Mouse (Mus musculus): ENCODE measurements around the gene Ruvbl2. TPM values are rescaled to one million over a fixed set of nuclear protein-coding genes. Genes with fewer than 3 reads are reported as not detected.

Ruvbl2 gene
- polyA plus RNA-seq, 1 experiment from 2014 or later = 35.6 TPM

- Histone ChIP-seq H3K36me3 (ENCODE audit: control insufficient read depth, insufficient read depth) (no peaks in the 10 kb centered on the region), H3K4me2 (replicated peaks; ENCODE audit: low read depth) (peak within 1 kb of the TSS; percentile 94), H3K27me3 (replicated peaks; ENCODE audit: control insufficient read depth, insufficient read depth, low read length) (peaks cover 73% of the 10 kb centered on the region), H3K27ac (ENCODE audit: low read depth, low read length) (no peak within 1 kb of the TSS), H3K4me3 (ENCODE audit: low read depth, low read length) (peak within 1 kb of the TSS; percentile 58), H3K9me3 (ENCODE audit: control insufficient read depth) (no peaks in the 10 kb centered on the region), H3K9ac (ENCODE audit: low read depth, low read length) (peak within 1 kb of the TSS; percentile 34), H3K4me1 (replicated peaks; ENCODE audit: control insufficient read depth, insufficient read depth, low read length) (peaks cover 14% of the 10 kb centered on the region; the same call in 1 of the 2 replicates)
- peak; percentile 20; the same call in 1 of the 2 replicates for ATAC-seq
- TF ChIP-seq CTCF (IDR thresholded peaks at IDR 0.05; ENCODE audit: low read depth) = no peak
- 3% methylated on average over 44 of the region's 45 CpGs for WGBS
Observed at GRCm38 (mm10) chr7:45413113-45413863, 24.6 kb downstream of the Ruvbl2 start, which contains the start of gene Ntf5. Gene Ntf5, plus strand, starts transcription at chr7:45413695.

- Histone ChIP-seq H3K9me3 (ENCODE audit: control insufficient read depth) (no peaks in the 10 kb centered on the region), H3K4me1 (replicated peaks; ENCODE audit: control insufficient read depth, insufficient read depth, low read length) (peaks cover 14% of the 10 kb centered on the region; the same call in 1 of the 2 replicates), H3K36me3 (ENCODE audit: control insufficient read depth, insufficient read depth) (no peaks in the 10 kb centered on the region), H3K27ac (ENCODE audit: low read depth, low read length) (no peak overlapping the region), H3K27me3 (replicated peaks; ENCODE audit: control insufficient read depth, insufficient read depth, low read length) (peaks cover 79% of the 10 kb centered on the region), H3K4me3 (ENCODE audit: low read depth, low read length) (no peak overlapping the region), H3K4me2 (replicated peaks; ENCODE audit: low read depth) (no peak overlapping the region), H3K9ac (ENCODE audit: low read depth, low read length) (no peak overlapping the region)
- WGBS = 92% methylated on average over 2 of the region's 2 CpGs
- no peak for TF ChIP-seq CTCF (IDR thresholded peaks at IDR 0.05; ENCODE audit: low read depth)
- no peak for ATAC-seq
Observed at GRCm38 (mm10) chr7:45412421-45412820, 25.5 kb downstream of the Ruvbl2 start.

GRCm38 (mm10) chr7:45409497-45410163, 28.3 kb downstream of the Ruvbl2 start:
- no peaks in the 10 kb centered on the region for H3K9me3 ChIP-seq (ENCODE audit: control insufficient read depth)
- TF ChIP-seq CTCF (IDR thresholded peaks at IDR 0.05; ENCODE audit: low read depth) = no peak
- no peak for ATAC-seq
- no peak overlapping the region for H3K4me3 ChIP-seq (ENCODE audit: low read depth, low read length)
- H3K4me2 ChIP-seq (replicated peaks; ENCODE audit: low read depth) = no peak overlapping the region
- 88% methylated on average over 8 of the region's 8 CpGs for WGBS
- no peaks in the 10 kb centered on the region for H3K36me3 ChIP-seq (ENCODE audit: control insufficient read depth, insufficient read depth)
- no peak overlapping the region for H3K27ac ChIP-seq (ENCODE audit: low read depth, low read length)
- peaks cover 81% of the 10 kb centered on the region for H3K27me3 ChIP-seq (replicated peaks; ENCODE audit: control insufficient read depth, insufficient read depth, low read length)
- no peak overlapping the region for H3K9ac ChIP-seq (ENCODE audit: low read depth, low read length)
- H3K4me1 ChIP-seq (replicated peaks; ENCODE audit: control insufficient read depth, insufficient read depth, low read length) = peaks cover 12% of the 10 kb centered on the region; the same call in 1 of the 2 replicates

- no peak overlapping the region for H3K4me2 ChIP-seq (replicated peaks; ENCODE audit: low read depth)
- H3K4me3 ChIP-seq (ENCODE audit: low read depth, low read length) = no peak overlapping the region
- TF ChIP-seq CTCF (IDR thresholded peaks at IDR 0.05; ENCODE audit: low read depth) = no peak
- 88% methylated on average over 17 of the region's 17 CpGs for WGBS
- no peak overlapping the region for H3K27ac ChIP-seq (ENCODE audit: low read depth, low read length)
- peaks cover 74% of the 10 kb centered on the region for H3K27me3 ChIP-seq (replicated peaks; ENCODE audit: control insufficient read depth, insufficient read depth, low read length)
- H3K9me3 ChIP-seq (ENCODE audit: control insufficient read depth) = no peaks in the 10 kb centered on the region
- ATAC-seq = no peak
- H3K36me3 ChIP-seq (ENCODE audit: control insufficient read depth, insufficient read depth) = no peaks in the 10 kb centered on the region
- 0 out of 2 replicates have a peak, but pooled peaks cover 6% of the 10 kb centered on the region for H3K4me1 ChIP-seq (replicated peaks; ENCODE audit: control insufficient read depth, insufficient read depth, low read length)
- no peak overlapping the region for H3K9ac ChIP-seq (ENCODE audit: low read depth, low read length)
Observed at GRCm38 (mm10) chr7:45408949-45409348, 28.9 kb downstream of the Ruvbl2 start.

- H3K9me3 ChIP-seq (ENCODE audit: control insufficient read depth) = no peaks in the 10 kb centered on the region
- no peak overlapping the region for H3K4me3 ChIP-seq (ENCODE audit: low read depth, low read length)
- no peak for TF ChIP-seq CTCF (IDR thresholded peaks at IDR 0.05; ENCODE audit: low read depth)
- 64% methylated on average over 7 of the region's 7 CpGs for WGBS
- no peak overlapping the region for H3K4me2 ChIP-seq (replicated peaks; ENCODE audit: low read depth)
- ATAC-seq = no peak
- no peak overlapping the region for H3K27ac ChIP-seq (ENCODE audit: low read depth, low read length)
- H3K4me1 ChIP-seq (replicated peaks; ENCODE audit: control insufficient read depth, insufficient read depth, low read length) = 0 out of 2 replicates have a peak, but pooled peaks cover under 1% of the 10 kb centered on the region
- no peak overlapping the region for H3K9ac ChIP-seq (ENCODE audit: low read depth, low read length)
- H3K36me3 ChIP-seq (ENCODE audit: control insufficient read depth, insufficient read depth) = no peaks in the 10 kb centered on the region
- H3K27me3 ChIP-seq (replicated peaks; ENCODE audit: control insufficient read depth, insufficient read depth, low read length) = peaks cover 68% of the 10 kb centered on the region
Observed at GRCm38 (mm10) chr7:45408351-45408750, 29.5 kb downstream of the Ruvbl2 start.

GRCm38 (mm10) chr7:45407836-45408235, 30.1 kb downstream of the Ruvbl2 start:
- H3K4me3 ChIP-seq (ENCODE audit: low read depth, low read length) = no peak overlapping the region
- ATAC-seq = no peak
- no peak overlapping the region for H3K27ac ChIP-seq (ENCODE audit: low read depth, low read length)
- H3K9ac ChIP-seq (ENCODE audit: low read depth, low read length) = no peak overlapping the region
- peaks cover 66% of the 10 kb centered on the region for H3K27me3 ChIP-seq (replicated peaks; ENCODE audit: control insufficient read depth, insufficient read depth, low read length)
- H3K9me3 ChIP-seq (ENCODE audit: control insufficient read depth) = no peaks in the 10 kb centered on the region
- H3K4me1 ChIP-seq (replicated peaks; ENCODE audit: control insufficient read depth, insufficient read depth, low read length) = no peaks in the 10 kb centered on the region
- H3K36me3 ChIP-seq (ENCODE audit: control insufficient read depth, insufficient read depth) = no peaks in the 10 kb centered on the region
- no peak overlapping the region for H3K4me2 ChIP-seq (replicated peaks; ENCODE audit: low read depth)
- 75% methylated on average over 10 of the region's 10 CpGs for WGBS
- TF ChIP-seq CTCF (IDR thresholded peaks at IDR 0.05; ENCODE audit: low read depth) = no peak
